16 mouse cellular contexts compared by ENCODE assay signal in genomic region chr13:56223625-56224024, GRCm38 (mm10). TPM values are rescaled to one million over a fixed set of nuclear protein-coding genes. Genes with fewer than 3 reads are reported as not detected.
DNase-seq lines count a peak whose midpoint lies in the region; ATAC-seq lines count a peak whose summit lies in the region.
"Had no signal": no experiment of that assay in that cellular context is flagged by ENCODE, and none has a peak within 500 bp of the region (broad histone marks: within the 10 kb centered on the region; RNA-seq: fewer than 3 reads in every experiment).

No protein-coding gene starts in this region.

- no peak overlapping the region for H3K27ac ChIP-seq in neural tube, embryonic 12.5 days
- H3K27ac ChIP-seq in neural tube, embryonic 15.5 days (replicated peaks), result no peak overlapping the region
- H3K27ac ChIP-seq in limb, embryonic 10.5 days, result no peak overlapping the region
- no peak overlapping the region for H3K27ac ChIP-seq in kidney, embryonic 14.5 days (ENCODE audit: low read depth, low read length)
- H3K27ac ChIP-seq: intestine, embryonic 15.5 days; lung, embryonic 15.5 days had no signal

- H3K9ac ChIP-seq in neural tube, embryonic 12.5 days, result no peak overlapping the region
- no peak overlapping the region for H3K9ac ChIP-seq in neural tube, embryonic 15.5 days (replicated peaks)
- no peak overlapping the region for H3K9ac ChIP-seq in kidney, embryonic 14.5 days (ENCODE audit: low read depth, low read length)
- H3K9ac ChIP-seq: intestine, embryonic 15.5 days; lung, embryonic 15.5 days had no signal

- no peak overlapping the region for H3K4me3 ChIP-seq in neural tube, embryonic 12.5 days
- H3K4me3 ChIP-seq in neural tube, embryonic 15.5 days (replicated peaks), result no peak overlapping the region
- H3K4me3 ChIP-seq in limb, embryonic 10.5 days, result no peak overlapping the region
- no peak overlapping the region for H3K4me3 ChIP-seq in kidney, embryonic 14.5 days (ENCODE audit: low read length)
- H3K4me3 ChIP-seq: intestine, embryonic 15.5 days; lung, embryonic 15.5 days had no signal

- H3K4me1 ChIP-seq in neural tube, embryonic 12.5 days, result peaks cover 35% of the 10 kb centered on the region
- H3K4me1 ChIP-seq in neural tube, embryonic 15.5 days, result peaks cover 36% of the 10 kb centered on the region
- H3K4me1 ChIP-seq in limb, embryonic 10.5 days, result peaks cover 36% of the 10 kb centered on the region
- peaks cover 15% of the 10 kb centered on the region for H3K4me1 ChIP-seq in kidney, embryonic 14.5 days (ENCODE audit: control insufficient read depth, insufficient read depth, low read length)

- no peak for ATAC-seq in neural tube, embryonic 12.5 days (ENCODE audit: low FRiP score, low read depth)
- ATAC-seq in neural tube, embryonic 15.5 days (ENCODE audit: low FRiP score), result no peak
- ATAC-seq in kidney, embryonic 14.5 days (ENCODE audit: low FRiP score, low TSS enrichment), result no peak
- ATAC-seq: intestine, embryonic 15.5 days had no signal

- no peaks in the 10 kb centered on the region for H3K36me3 ChIP-seq in neural tube, embryonic 12.5 days
- H3K36me3 ChIP-seq in neural tube, embryonic 15.5 days, result no peaks in the 10 kb centered on the region
- H3K36me3 ChIP-seq in limb, embryonic 10.5 days, result no peaks in the 10 kb centered on the region
- no peaks in the 10 kb centered on the region for H3K36me3 ChIP-seq in kidney, embryonic 14.5 days (ENCODE audit: control insufficient read depth, insufficient read depth, low read length)
- H3K36me3 ChIP-seq: intestine, embryonic 15.5 days; lung, embryonic 15.5 days had no signal

- DNase-seq in embryo, embryonic 10 days (ENCODE audit: low spot score), result peak; percentile 55
- DNase-seq in embryo, embryonic 11 days, result no peak
- DNase-seq in limb, embryonic 10.5 days (ENCODE audit: low spot score), result peak; percentile 40
- no peak for DNase-seq in spleen, postnatal 10 days (ENCODE audit: low spot score in 2 of 2)
- no peak for DNase-seq in yolk sac, embryonic 10.5 days (ENCODE audit: low spot score)
- DNase-seq: adrenal gland, postnatal 14 days; heart, postnatal 10 days; kidney, postnatal 10 days had no signal

- 5% methylated on average over 21 of the region's 21 CpGs for WGBS in neural tube, embryonic 12.5 days
- 9% methylated on average over 21 of the region's 21 CpGs for WGBS in neural tube, embryonic 15.5 days
- 2% methylated on average over 21 of the region's 21 CpGs for WGBS in limb, embryonic 10.5 days
- WGBS in kidney, embryonic 14.5 days, result 4% methylated on average over 21 of the region's 21 CpGs

- H3K27me3 ChIP-seq in neural tube, embryonic 12.5 days (replicated peaks), result peaks cover 82% of the 10 kb centered on the region
- H3K27me3 ChIP-seq in neural tube, embryonic 15.5 days (replicated peaks), result peaks cover 80% of the 10 kb centered on the region
- peaks cover 98% of the 10 kb centered on the region for H3K27me3 ChIP-seq in limb, embryonic 10.5 days (ENCODE audit: low read depth, poor library complexity, severe bottlenecking)
- H3K27me3 ChIP-seq in kidney, embryonic 14.5 days (ENCODE audit: control insufficient read depth, insufficient read depth, low read length), result peaks cover 32% of the 10 kb centered on the region

- 0 out of 2 replicates have a peak overlapping the region, but pooled peaks have one; percentile 1 for H3K4me2 ChIP-seq in neural tube, embryonic 12.5 days (replicated peaks)
- H3K4me2 ChIP-seq in neural tube, embryonic 15.5 days, result no peak overlapping the region
- H3K4me2 ChIP-seq in kidney, embryonic 14.5 days (replicated peaks; ENCODE audit: low read depth, low read length), result no peak overlapping the region
- H3K4me2 ChIP-seq: intestine, embryonic 15.5 days; lung, embryonic 15.5 days had no signal

- no peaks in the 10 kb centered on the region for H3K9me3 ChIP-seq in neural tube, embryonic 12.5 days
- H3K9me3 ChIP-seq in neural tube, embryonic 15.5 days (replicated peaks), result no peaks in the 10 kb centered on the region
- no peaks in the 10 kb centered on the region for H3K9me3 ChIP-seq in limb, embryonic 10.5 days (replicated peaks)
- no peaks in the 10 kb centered on the region for H3K9me3 ChIP-seq in kidney, embryonic 14.5 days (ENCODE audit: control insufficient read depth, low read length)
- H3K9me3 ChIP-seq: intestine, embryonic 15.5 days; lung, embryonic 15.5 days had no signal

RNA-seq across cellular contexts. Expression of gene Neurog1, which starts 28.3 kb away (rescaled TPM):
- 36.5 and 39.9 TPM in 2 replicates for polyA plus RNA-seq in neural tube, embryonic 12.5 days (2016; fragmentation: Nextera tagmentation; extraction: Ambion mirVana)
- 0.18 TPM in 1 of 2 replicates, not detected in the other for polyA plus RNA-seq in neural tube, embryonic 15.5 days (2015; fragmentation: Nextera tagmentation; extraction: Ambion mirVana)
- polyA plus RNA-seq in limb, embryonic 10.5 days (2016; fragmentation: Nextera tagmentation; extraction: Ambion mirVana), result 0.11 TPM in 1 of 2 replicates, not detected in the other
- not detected in 2 replicates for polyA plus RNA-seq in kidney, embryonic 14.5 days (2014; fragmentation: Nextera tagmentation; extraction: Ambion mirVana)
- polyA plus RNA-seq: intestine, embryonic 15.5 days; liver, adult 2 months; lung, embryonic 15.5 days; small intestine, adult 2 months; stomach, embryonic 16.5 days had no signal

RNA-seq across cellular contexts. Expression of gene Tifab, which starts 44.9 kb away (rescaled TPM):
- polyA plus RNA-seq in neural tube, embryonic 12.5 days (2016; fragmentation: Nextera tagmentation; extraction: Ambion mirVana), result 1.4 TPM in 2 replicates
- 1.1 and 2.3 TPM in 2 replicates for polyA plus RNA-seq in neural tube, embryonic 15.5 days (2015; fragmentation: Nextera tagmentation; extraction: Ambion mirVana)
- 0.63 and 1.2 TPM in 2 replicates for polyA plus RNA-seq in limb, embryonic 10.5 days (2016; fragmentation: Nextera tagmentation; extraction: Ambion mirVana)
- polyA plus RNA-seq in kidney, embryonic 14.5 days (2014; fragmentation: Nextera tagmentation; extraction: Ambion mirVana), result 0.66 and 1.0 TPM in 2 replicates

Comparison
In these comparisons a context has a peak if more than half of its experiments do, and no peak if none do; other contexts are left out.
1. DNase-seq: peak in embryo, embryonic 10 days (single experiment) and limb, embryonic 10.5 days (single experiment); none in embryo, embryonic 11 days (single experiment), spleen, postnatal 10 days (0 of 2) and yolk sac, embryonic 10.5 days (single experiment).
2. RNA of gene Neurog1, which starts 28.3 kb away (polyA plus RNA-seq): 36.5 to 39.9 TPM in neural tube, embryonic 12.5 days; 0.18 TPM in neural tube, embryonic 15.5 days, 0.11 TPM in limb, embryonic 10.5 days and not detected in kidney, embryonic 14.5 days; every median in the first group is over 10 times any median in the second.